Mouse (Mus musculus) limb, embryonic 14.5 days (tissue): Measurements from ENCODE around the gene Commd2. TPM values are rescaled to one million over a fixed set of nuclear protein-coding genes. Genes with fewer than 3 reads are reported as not detected.

Source experiments
- ATAC-seq: fragments of 200-750 bp; cut with Nextera tagmentation; 2 replicates; pipeline ENCODE4 v1.8.0; 2017; ENCODE audit warnings: low read depth, moderate number of reproducible peaks, moderate TSS enrichment; ENCODE audit not compliant: low FRiP score
- DNase-seq: peaks from one replicate; pipeline ENCODE4 v3.0.0-alpha.2; 2015; ENCODE audit warnings: low spot score
- H3K27ac ChIP-seq: fragments of 300-500 bp; sonication (generic); replicated peaks from 2 replicates; pipeline ENCODE4 v1.5.1; 2014; ENCODE audit warnings: low read depth, mild to moderate bottlenecking, low read length, moderate library complexity, mixed read lengths
- H3K27me3 ChIP-seq: fragments of 300-500 bp; sonication (generic); 2 replicates; pipeline ENCODE4 v1.6.1; 2014; ENCODE audit warnings: low read length, mixed read lengths; ENCODE audit not compliant: control insufficient read depth, insufficient read depth
- H3K36me3 ChIP-seq: fragments of 300-500 bp; sonication (generic); 2 replicates; pipeline ENCODE4 v1.6.1; 2014; ENCODE audit warnings: mild to moderate bottlenecking, low read length, moderate library complexity, mixed read lengths; ENCODE audit not compliant: control insufficient read depth, insufficient read depth
- H3K4me1 ChIP-seq: fragments of 300-500 bp; sonication (generic); 2 replicates; pipeline ENCODE4 v1.6.1; 2014; ENCODE audit warnings: antibody characterized with exemption, low read length, mixed read lengths; ENCODE audit not compliant: control insufficient read depth, insufficient read depth
- H3K4me2 ChIP-seq: fragments of 300-500 bp; sonication (generic); replicated peaks from 2 replicates; pipeline ENCODE4 v1.6.1; 2014; ENCODE audit warnings: low read depth, mild to moderate bottlenecking, low read length, moderate library complexity; ENCODE audit not compliant: severe bottlenecking
- H3K4me3 ChIP-seq: fragments of 300-500 bp; sonication (generic); replicated peaks from 2 replicates; pipeline ENCODE4 v1.5.1; 2014; ENCODE audit warnings: low read length
- H3K9ac ChIP-seq: fragments of 300-500 bp; sonication (generic); 2 replicates; pipeline ENCODE4 v1.6.1; 2014; ENCODE audit warnings: mild to moderate bottlenecking, low read depth, low read length, moderate library complexity; ENCODE audit not compliant: severe bottlenecking
- H3K9me3 ChIP-seq: fragments of 300-500 bp; sonication (generic); 2 replicates; pipeline ENCODE4 v1.6.1; 2016; ENCODE audit warnings: low read length; ENCODE audit not compliant: control insufficient read depth
- POLR2A ChIP-seq: fragments of 200-500 bp; IDR thresholded peaks from 2 replicates; pipeline ENCODE4 v1.8.0; 2012; ENCODE audit warnings: inconsistent platforms, mild to moderate bottlenecking, moderate library complexity, borderline replicate concordance; ENCODE audit not compliant: insufficient read depth, insufficient read length; ENCODE audit errors: extremely low read depth
- WGBS: fragments of 180-500 bp; shearing (Covaris S2); extraction: QIAGEN DNeasy Blood & Tissue Kit; methylation state at CpG from one replicate; pipeline ENCODE4 v1.1.7; 2014; 5-methylcytosine and 5-hydroxymethylcytosine counted together
- polyA plus RNA-seq, 2 experiments: library from polyadenylated mRNA; depleted of rRNA in 1 of 2; stranded (reverse) in 1 of 2; unstranded in 1 of 2; fragments of >200 nt; fragmentation: Nextera tagmentation in 1 of 2; extraction: Ambion mirVana in 1 of 2; gene quantifications; 2 replicates each; pipeline versions ENCODE4 v1.2.1 to v1.2.3; 2012 to 2014

Commd2 gene
- polyA plus RNA-seq, 2 experiments = 53.9 to 81.0 TPM

- 80% methylated on average over 4 of the region's 4 CpGs for WGBS
- Histone ChIP-seq H3K4me1 (no peaks in the 10 kb centered on the region), H3K9me3 (no peaks in the 10 kb centered on the region), H3K27me3 (no peaks in the 10 kb centered on the region), H3K27ac (no peak overlapping the region), H3K4me2 (no peak overlapping the region), H3K36me3 (no peaks in the 10 kb centered on the region), H3K9ac (no peak overlapping the region), H3K4me3 (no peak overlapping the region)
- no peak for TF ChIP-seq POLR2A
- ATAC-seq (no peak), DNase-seq (no peak)
Measured at GRCm38 (mm10) chr3:57619718-57620117, 31.8 kb downstream of the Commd2 start.

GRCm38 (mm10) chr3:57615652-57616051, 35.9 kb downstream of the Commd2 start:
- no peaks in the 10 kb centered on the region for H3K9me3 ChIP-seq
- ATAC-seq (no peak), DNase-seq (no peak)
- WGBS = 89% methylated on average over 4 of the region's 4 CpGs
- no peak overlapping the region for H3K9ac ChIP-seq
- no peak overlapping the region for H3K27ac ChIP-seq
- H3K4me2 ChIP-seq = no peak overlapping the region
- no peak for TF ChIP-seq POLR2A
- H3K36me3 ChIP-seq = no peaks in the 10 kb centered on the region
- no peaks in the 10 kb centered on the region for H3K4me1 ChIP-seq
- no peak overlapping the region for H3K4me3 ChIP-seq
- no peaks in the 10 kb centered on the region for H3K27me3 ChIP-seq

GRCm38 (mm10) chr3:57612430-57612997, 39.0 kb downstream of the Commd2 start:
- no peak for TF ChIP-seq POLR2A
- Histone ChIP-seq H3K4me3 (no peak overlapping the region), H3K27me3 (no peaks in the 10 kb centered on the region), H3K9me3 (no peaks in the 10 kb centered on the region), H3K9ac (no peak overlapping the region), H3K4me1 (no peaks in the 10 kb centered on the region), H3K27ac (no peak overlapping the region), H3K4me2 (no peak overlapping the region), H3K36me3 (no peaks in the 10 kb centered on the region)
- no peak for DNase-seq
- no peak for ATAC-seq
- WGBS = 74% methylated on average over 3 of the region's 3 CpGs

- no peaks in the 10 kb centered on the region for H3K9me3 ChIP-seq
- DNase-seq (no peak), ATAC-seq (no peak)
- H3K4me1 ChIP-seq = no peaks in the 10 kb centered on the region
- WGBS = 45% methylated on average over 7 of the region's 7 CpGs
- H3K4me3 ChIP-seq = no peak overlapping the region
- TF ChIP-seq POLR2A = no peak
- H3K36me3 ChIP-seq = no peaks in the 10 kb centered on the region
- H3K4me2 ChIP-seq = no peak overlapping the region
- H3K9ac ChIP-seq = no peak overlapping the region
- no peaks in the 10 kb centered on the region for H3K27me3 ChIP-seq
- no peak overlapping the region for H3K27ac ChIP-seq
Measured at GRCm38 (mm10) chr3:57611776-57612175, 39.7 kb downstream of the Commd2 start.

DNA sequence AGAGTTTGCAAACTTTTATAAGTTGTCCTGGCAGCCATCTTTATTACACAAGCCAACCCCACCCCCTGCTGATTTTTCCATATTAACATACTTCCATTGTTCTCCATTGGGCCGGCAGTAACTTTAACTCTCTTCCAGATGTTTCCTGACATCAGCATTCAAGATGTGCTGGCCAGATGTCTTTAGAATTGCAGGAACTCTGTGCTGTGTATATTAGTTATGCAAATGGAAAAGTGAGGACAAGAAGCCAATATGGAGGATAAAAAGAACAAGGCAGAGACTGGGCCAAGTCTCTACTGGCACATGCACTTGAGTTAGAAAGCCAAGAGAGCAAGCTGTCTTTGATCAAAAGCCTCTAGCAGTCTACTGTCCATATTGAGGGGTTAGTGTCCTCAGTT, 46.9 kb downstream of the Commd2 start:
- H3K4me1 ChIP-seq = no peaks in the 10 kb centered on the region
- no peak for TF ChIP-seq POLR2A
- ATAC-seq = peak; percentile 91
- peak; percentile 88 for DNase-seq
- H3K9ac ChIP-seq = no peak overlapping the region
- 16% methylated on average over 1 of the region's 1 CpGs for WGBS
- H3K27ac ChIP-seq = peak overlapping the region; percentile 48
- H3K4me2 ChIP-seq = no peak overlapping the region
- H3K4me3 ChIP-seq = no peak overlapping the region
- no peaks in the 10 kb centered on the region for H3K36me3 ChIP-seq
- no peaks in the 10 kb centered on the region for H3K27me3 ChIP-seq
- H3K9me3 ChIP-seq = no peaks in the 10 kb centered on the region
